ENCODE assay signal across 12 mouse cellular contexts in genomic region chr15:102258581-102259253, GRCm38 (mm10). TPM values are rescaled to one million over a fixed set of nuclear protein-coding genes. Genes with fewer than 3 reads are reported as not detected.
DNase-seq lines count a peak whose midpoint lies in the region; ATAC-seq and TF ChIP-seq lines count a peak whose summit lies in the region.
"Had no signal": no experiment of that assay in that cellular context is flagged by ENCODE, and none has a peak within 500 bp of the region (broad histone marks: within the 10 kb centered on the region; RNA-seq: fewer than 3 reads in every experiment).

No protein-coding gene starts in this region.

- TF ChIP-seq EP300 in heart, adult 2 months (IDR thresholded peaks at IDR 0.05; ENCODE audit: insufficient read depth, low read depth, low read length) = no peak

- H3K9ac ChIP-seq in heart, adult 2 months (ENCODE audit: low read depth, low read length) = no peak overlapping the region
- 0 out of 2 replicates have a peak overlapping the region, but pooled peaks have one; percentile 17 for H3K9ac ChIP-seq in limb, embryonic 15.5 days
- H3K9ac ChIP-seq: midbrain, embryonic 12.5 days had no signal

- ATAC-seq in limb, embryonic 15.5 days (ENCODE audit: insufficient number of reproducible peaks, low FRiP score, low TSS enrichment, low read depth) = peak; percentile 53

- TF ChIP-seq POLR2A in heart, adult 2 months (IDR thresholded peaks at IDR 0.05; ENCODE audit: insufficient read depth, low read depth, low read length) = no peak

- no peaks in the 10 kb centered on the region for H3K27me3 ChIP-seq in heart, adult 2 months (ENCODE audit: control insufficient read depth, insufficient read depth, low read length)
- H3K27me3 ChIP-seq in limb, embryonic 15.5 days = no peaks in the 10 kb centered on the region

- TF ChIP-seq CTCF in heart, adult 2 months (IDR thresholded peaks at IDR 0.05) = no peak
- TF ChIP-seq CTCF in left cerebral cortex, adult 2 months (IDR thresholded peaks at IDR 0.05) = no peak

- H3K4me3 ChIP-seq in heart, adult 2 months = no peak overlapping the region; the same call in 1 of the 2 replicates
- H3K4me3 ChIP-seq in left cerebral cortex, adult 2 months = no peak overlapping the region
- H3K4me3 ChIP-seq in limb, embryonic 15.5 days = peak overlapping the region; percentile 79
- H3K4me3 ChIP-seq: erythroblast, embryonic 14.5 days had no signal

- no peaks in the 10 kb centered on the region for H3K79me2 ChIP-seq in heart, adult 2 months (replicated peaks; ENCODE audit: control insufficient read depth, insufficient read depth, low read length)

- peak in 1 of 2 experiments; percentile 20 for DNase-seq in heart, adult 2 months
- no peak for DNase-seq in heart, postnatal 4 days
- peak in 1 of 2 experiments; percentile 7 for DNase-seq in left cerebral cortex, adult 2 months (ENCODE audit: extremely low spot score in 1 of 2, low spot score in 2 of 2)
- DNase-seq in left cerebral cortex, postnatal 4 days = no peak
- peak; percentile 33 for DNase-seq in R1 (ENCODE audit: low read depth, low spot score)
- DNase-seq in spleen, postnatal 14 days (ENCODE audit: low spot score in 2 of 2) = no peak
- DNase-seq in gastrocnemius, postnatal 4 days (ENCODE audit: low spot score in 2 of 2) = no peak
- DNase-seq: thymus, postnatal 25 days had no signal

- peaks cover 8% of the 10 kb centered on the region; the same call in 1 of the 2 replicates for H3K4me1 ChIP-seq in heart, adult 2 months (ENCODE audit: control insufficient read depth, insufficient read depth, low read length)
- peaks cover 72% of the 10 kb centered on the region for H3K4me1 ChIP-seq in limb, embryonic 15.5 days

- H3K27ac ChIP-seq in heart, adult 2 months = peak overlapping the region; percentile 81
- peak overlapping the region; percentile 89 for H3K27ac ChIP-seq in left cerebral cortex, adult 2 months
- H3K27ac ChIP-seq in limb, embryonic 15.5 days = peak overlapping the region; percentile 98
- H3K27ac ChIP-seq: midbrain, embryonic 12.5 days had no signal

- H3K36me3 ChIP-seq in heart, adult 2 months (ENCODE audit: control insufficient read depth, insufficient read depth, low read length) = no peaks in the 10 kb centered on the region
- peaks cover 4% of the 10 kb centered on the region; the same call in 1 of the 2 replicates for H3K36me3 ChIP-seq in limb, embryonic 15.5 days
- H3K36me3 ChIP-seq: midbrain, embryonic 12.5 days had no signal

- intact Hi-C loops in heart, adult 2 months (cut with DNase I) = no loop called here
- intact Hi-C loops in left cerebral cortex, adult 2 months (cut with DNase I) = no loop called here
- intact Hi-C loops in left cerebral cortex, postnatal 4 days (cut with DNase I) = no loop called here

- no peaks in the 10 kb centered on the region for H3K9me3 ChIP-seq in limb, embryonic 15.5 days
- H3K9me3 ChIP-seq: midbrain, embryonic 12.5 days had no signal

- H3K4me2 ChIP-seq in limb, embryonic 15.5 days = peak overlapping the region; percentile 81

- WGBS in heart, adult 2 months = 49% methylated on average over 11 of the region's 11 CpGs
- 4% methylated on average over 11 of the region's 11 CpGs for WGBS in limb, embryonic 15.5 days

RNA-seq across cellular contexts. Expression of gene Rarg, which starts 1.4 kb away (rescaled TPM):
- 10 to 100 TPM; 18.1 to 20.3 TPM for total RNA-seq in heart, adult 2 months (2021)
- polyA plus RNA-seq in heart, adult 2 months (2012; rRNA removed) = 19.9 and 26.9 TPM in 2 replicates
- 10 to 100 TPM; 12.9 to 16.6 TPM for total RNA-seq in heart, postnatal 4 days (2021)
- total RNA-seq in left cerebral cortex, adult 2 months (2021) = 10 to 100 TPM; 13.8 to 17.1 TPM
- total RNA-seq in left cerebral cortex, postnatal 4 days (2021) = 10 to 100 TPM; 15.9 to 16.9 TPM
- 120 and 128 TPM in 2 replicates for polyA plus RNA-seq in limb, embryonic 15.5 days (2015; fragmentation: Nextera tagmentation; extraction: Ambion mirVana)
- 10 to 100 TPM; 21.3 to 27.8 TPM for total RNA-seq in gastrocnemius, postnatal 4 days (2021)

RNA-seq across cellular contexts. Expression of gene Gm9918, which starts 11.6 kb away (rescaled TPM):
- total RNA-seq in heart, adult 2 months (2021) = not detected
- 0.06 TPM in 1 of 2 replicates, not detected in the other for polyA plus RNA-seq in heart, adult 2 months (2012; rRNA removed)
- not detected for total RNA-seq in heart, postnatal 4 days (2021)
- not detected for total RNA-seq in left cerebral cortex, adult 2 months (2021)
- not detected for total RNA-seq in left cerebral cortex, postnatal 4 days (2021)
- polyA plus RNA-seq in limb, embryonic 15.5 days (2015; fragmentation: Nextera tagmentation; extraction: Ambion mirVana) = 0.79 and 0.83 TPM in 2 replicates
- not detected for total RNA-seq in gastrocnemius, postnatal 4 days (2021)
- total RNA-seq: left cerebral cortex, postnatal 10 days had no signal
- polyA plus RNA-seq: erythroblast, embryonic 14.5 days had no signal

RNA-seq across cellular contexts. Expression of gene Mfsd5, which starts 20.5 kb away (rescaled TPM):
- 10 to 100 TPM; 17.0 to 19.4 TPM for total RNA-seq in heart, adult 2 months (2021)
- polyA plus RNA-seq in heart, adult 2 months (2012; rRNA removed) = 37.8 and 47.9 TPM in 2 replicates
- 10 to 100 TPM; 21.1 to 22.7 TPM for total RNA-seq in heart, postnatal 4 days (2021)
- total RNA-seq in left cerebral cortex, adult 2 months (2021) = 10 to 100 TPM; 40.6 to 42.8 TPM
- total RNA-seq in left cerebral cortex, postnatal 4 days (2021) = 10 to 100 TPM; 31.4 to 33.7 TPM
- polyA plus RNA-seq in limb, embryonic 15.5 days (2015; fragmentation: Nextera tagmentation; extraction: Ambion mirVana) = 100.0 and 103 TPM in 2 replicates
- total RNA-seq in gastrocnemius, postnatal 4 days (2021) = 10 to 100 TPM; 18.9 to 20.0 TPM

RNA-seq across cellular contexts. Expression of gene Itgb7, which starts 27.0 kb away (rescaled TPM):
- total RNA-seq in heart, adult 2 months (2021) = 1 to 10 TPM; 1.5 to 2.0 TPM
- 2.4 and 4.6 TPM in 2 replicates for polyA plus RNA-seq in heart, adult 2 months (2012; rRNA removed)
- total RNA-seq in heart, postnatal 4 days (2021) = 1 to 10 TPM in 1 of 2 experiments, under 1 TPM in 1; 0.98 to 1.0 TPM
- total RNA-seq in left cerebral cortex, adult 2 months (2021) = 1 to 10 TPM in 1 of 2 experiments, under 1 TPM in 1; 0.86 to 1.3 TPM
- total RNA-seq in left cerebral cortex, postnatal 4 days (2021) = 1 to 10 TPM in 1 of 2 experiments, under 1 TPM in 1; 0.74 to 1.1 TPM
- polyA plus RNA-seq in limb, embryonic 15.5 days (2015; fragmentation: Nextera tagmentation; extraction: Ambion mirVana) = 6.3 and 6.6 TPM in 2 replicates
- 1 to 10 TPM; 1.3 to 2.1 TPM for total RNA-seq in gastrocnemius, postnatal 4 days (2021)

RNA-seq across cellular contexts. Expression of gene Espl1, which starts 37.3 kb away (rescaled TPM):
- total RNA-seq in heart, adult 2 months (2021) = 1 to 10 TPM; 1.0 to 1.4 TPM
- polyA plus RNA-seq in heart, adult 2 months (2012; rRNA removed) = 1.6 and 2.4 TPM in 2 replicates
- 10 to 100 TPM; 23.2 to 28.2 TPM for total RNA-seq in heart, postnatal 4 days (2021)
- 1 to 10 TPM; 1.1 to 1.5 TPM for total RNA-seq in left cerebral cortex, adult 2 months (2021)
- 1 to 10 TPM; 8.5 to 9.9 TPM for total RNA-seq in left cerebral cortex, postnatal 4 days (2021)
- 17.7 and 19.5 TPM in 2 replicates for polyA plus RNA-seq in limb, embryonic 15.5 days (2015; fragmentation: Nextera tagmentation; extraction: Ambion mirVana)
- total RNA-seq in gastrocnemius, postnatal 4 days (2021) = 10 to 100 TPM; 13.0 to 20.5 TPM
